Mouse (Mus musculus) urinary bladder, postnatal 4 days (tissue): ENCODE results near the gene Ghrl.
"Not testable (repeated sequence)": the region's sequence is repeated elsewhere in the genome, so short reads cannot be mapped to it uniquely, and the experiment has no call there.

Source experiments
- DNase-seq, 2 experiments: peaks; one replicate each; pipeline ENCODE4 v3.0.0; 2021 to 2022; ENCODE audit warnings: low spot score in 2 of 2

Gene Ghrl

GRCm38 (mm10) chr6:113696582-113697221, 23.0 kb downstream of the Ghrl start, which contains the start of gene Tatdn2:
Gene Tatdn2 (plus strand): TSS chr6:113697050.
- peak; percentile 96 to 97 for DNase-seq

GRCm38 (mm10) chr6:113695766-113696355, 23.8 kb downstream of the Ghrl start:
- DNase-seq = no peak

- no peak for DNase-seq
Observed at GRCm38 (mm10) chr6:113695203-113695602, 24.5 kb downstream of the Ghrl start.

- DNase-seq = no peak
Observed at GRCm38 (mm10) chr6:113693377-113693776, 26.3 kb downstream of the Ghrl start.

GRCm38 (mm10) chr6:113692661-113693133, 27.0 kb downstream of the Ghrl start:
- DNase-seq = no peak

- no peak for DNase-seq
Observed at GRCm38 (mm10) chr6:113691084-113691462, 28.6 kb downstream of the Ghrl start.

GRCm38 (mm10) chr6:113690400-113691083, 29.1 kb downstream of the Ghrl start:
- peak; percentile 71 to 74 for DNase-seq

GRCm38 (mm10) chr6:113690008-113690399, 29.7 kb downstream of the Ghrl start:
- DNase-seq = peak in 1 of 2 experiments; percentile 34

GRCm38 (mm10) chr6:113686551-113687125, 33.0 kb downstream of the Ghrl start:
- DNase-seq = no peak

GRCm38 (mm10) chr6:113683081-113683825, 36.4 kb downstream of the Ghrl start:
- no peak for DNase-seq

GRCm38 (mm10) chr6:113681271-113681670, 38.4 kb downstream of the Ghrl start:
- peak; percentile 68 to 87 for DNase-seq

GRCm38 (mm10) chr6:113679993-113680566, 39.6 kb downstream of the Ghrl start:
- DNase-seq = no peak

GRCm38 (mm10) chr6:113678246-113679012, 41.3 kb downstream of the Ghrl start:
- DNase-seq = no peak

- no peak for DNase-seq
Observed at GRCm38 (mm10) chr6:113677070-113677734, 42.5 kb downstream of the Ghrl start.

- DNase-seq = no peak
Observed at GRCm38 (mm10) chr6:113675991-113676390, 43.7 kb downstream of the Ghrl start.

GRCm38 (mm10) chr6:113675234-113675633, 44.4 kb downstream of the Ghrl start:
- no peak for DNase-seq

- DNase-seq = no peak
Observed at GRCm38 (mm10) chr6:113672989-113673388, 46.7 kb downstream of the Ghrl start.

GRCm38 (mm10) chr6:113672029-113672428, 47.7 kb downstream of the Ghrl start:
- not testable (repeated sequence) for DNase-seq

GRCm38 (mm10) chr6:113669821-113670220, 49.9 kb downstream of the Ghrl start:
- DNase-seq = no peak
